Mouse (Mus musculus): ENCODE measurements at regions not wholly inside any gene's neighbourhood (a gene's known extent, or its start where the extent isn't known, plus 50 kb on each side); places are given as distances from the start of the nearest gene placed in this dataset.

DNA sequence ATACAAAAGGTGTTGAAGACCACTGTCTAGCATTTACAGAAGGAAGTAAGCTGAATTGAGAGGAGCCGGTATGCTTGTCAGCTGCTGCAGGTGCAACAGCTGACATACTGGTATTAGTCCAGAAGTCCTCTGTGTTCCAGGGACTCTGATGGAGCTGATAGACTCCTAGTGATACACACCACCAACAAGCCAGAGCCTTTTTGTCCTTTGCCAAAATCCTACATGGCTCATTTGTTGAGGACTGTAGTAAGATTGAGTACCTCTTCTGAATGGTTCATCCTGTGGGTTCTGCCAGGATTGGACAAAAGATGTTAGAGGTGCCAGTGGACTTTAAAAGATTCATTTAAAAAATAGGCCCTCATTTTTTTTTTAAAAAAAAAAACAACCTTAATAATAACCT, 129.4 kb upstream of the Tmem185a start:
- in situ Hi-C loops (cut with MboI): loop anchor here (25.0 kb wide), 1 partner anchor 106 kb away; no protein-coding TSS in a partner anchor

DNA sequence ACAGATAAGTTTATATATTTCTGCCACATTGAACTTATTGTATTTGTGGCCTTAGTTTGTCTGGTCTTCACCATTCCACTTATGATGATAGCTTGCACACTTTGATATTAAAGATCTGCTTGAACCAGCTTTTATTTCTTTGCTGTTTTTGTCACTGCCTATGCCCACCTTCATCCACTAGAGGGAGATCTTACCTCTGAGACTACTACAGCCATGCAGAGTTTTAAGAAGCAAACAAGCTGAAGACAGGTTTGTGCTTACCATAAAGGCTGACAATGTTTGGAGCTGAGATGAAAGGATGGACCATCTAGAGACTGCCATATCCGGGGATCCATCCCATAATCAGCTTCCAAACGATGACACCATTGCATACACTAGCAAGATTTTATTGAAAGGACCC, 105.4 kb upstream of the Tmem185a start:
- in situ Hi-C loops (cut with MboI): loop anchor here (25.0 kb wide), 1 partner anchor 730 kb away; no protein-coding TSS in a partner anchor

DNA sequence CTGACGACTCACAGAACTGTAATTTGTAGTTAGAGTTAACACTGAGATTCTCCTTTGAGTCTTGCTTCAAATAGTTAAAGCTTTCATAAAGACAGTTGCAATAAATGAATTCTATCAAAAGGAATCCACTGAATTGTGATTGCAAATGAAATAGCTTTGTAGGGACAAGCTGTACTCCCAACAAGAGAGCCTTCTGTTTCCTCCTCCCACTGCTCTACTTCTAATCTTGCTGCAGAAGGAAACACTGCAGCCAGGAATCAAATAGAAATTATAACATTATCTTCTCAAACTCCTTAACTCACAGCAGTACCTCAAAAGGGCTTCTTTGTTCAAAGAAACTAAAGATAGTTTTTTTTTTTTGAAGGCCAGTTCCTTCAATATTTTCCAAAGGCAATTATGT, 103.2 kb upstream of the Tmem185a start:
- in situ Hi-C loops (cut with MboI): loop anchor here (25.0 kb wide), 1 partner anchor 732 kb away; no protein-coding TSS in a partner anchor

DNA sequence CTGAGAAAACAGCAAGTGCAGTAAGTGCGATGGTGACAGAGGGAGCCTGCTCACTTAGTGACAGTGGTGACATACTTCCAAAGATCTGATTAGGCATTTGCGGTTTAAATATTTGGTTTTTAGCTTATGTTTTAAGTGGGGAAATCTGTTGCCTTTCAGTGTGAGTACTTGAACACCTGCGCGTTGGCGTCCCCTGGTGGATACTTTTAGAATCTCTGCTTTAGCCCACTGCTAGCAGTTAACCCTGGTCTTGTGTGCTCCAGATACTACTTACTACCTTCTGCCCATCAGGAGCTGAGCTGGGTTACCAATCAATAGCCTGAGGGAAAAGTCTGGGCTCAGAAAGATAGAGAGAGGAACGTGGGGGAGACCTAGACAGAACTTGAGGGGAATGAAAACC, 97.3 kb upstream of the Tmem185a start:
- in situ Hi-C loops (cut with MboI): loop anchor here (25.0 kb wide), 1 partner anchor 212 kb away; the partner anchor contains the start of gene Ids

DNA sequence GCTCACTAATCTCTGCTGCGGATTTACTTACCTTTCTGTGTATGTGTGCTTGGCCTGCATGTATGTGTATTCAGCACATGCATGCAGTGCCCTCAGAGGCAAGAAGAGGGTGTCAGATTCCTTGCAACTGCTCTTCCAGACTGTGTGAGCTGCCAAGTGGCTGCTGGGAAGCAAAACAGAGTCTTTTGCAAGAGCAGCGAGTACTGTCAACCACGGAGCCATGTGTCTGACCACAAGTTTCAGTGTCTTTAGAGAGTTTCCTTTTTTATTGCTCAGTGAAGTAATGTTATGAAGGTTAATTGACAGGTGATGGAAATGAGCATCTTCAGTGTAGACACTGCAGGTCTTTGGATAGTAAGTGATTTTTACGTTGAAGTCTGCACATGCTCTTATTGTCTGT, 93.6 kb upstream of the Tmem185a start:
- in situ Hi-C loops (cut with MboI): loop anchor here (25.0 kb wide), 1 partner anchor 208 kb away; the partner anchor contains the start of gene Ids

DNA sequence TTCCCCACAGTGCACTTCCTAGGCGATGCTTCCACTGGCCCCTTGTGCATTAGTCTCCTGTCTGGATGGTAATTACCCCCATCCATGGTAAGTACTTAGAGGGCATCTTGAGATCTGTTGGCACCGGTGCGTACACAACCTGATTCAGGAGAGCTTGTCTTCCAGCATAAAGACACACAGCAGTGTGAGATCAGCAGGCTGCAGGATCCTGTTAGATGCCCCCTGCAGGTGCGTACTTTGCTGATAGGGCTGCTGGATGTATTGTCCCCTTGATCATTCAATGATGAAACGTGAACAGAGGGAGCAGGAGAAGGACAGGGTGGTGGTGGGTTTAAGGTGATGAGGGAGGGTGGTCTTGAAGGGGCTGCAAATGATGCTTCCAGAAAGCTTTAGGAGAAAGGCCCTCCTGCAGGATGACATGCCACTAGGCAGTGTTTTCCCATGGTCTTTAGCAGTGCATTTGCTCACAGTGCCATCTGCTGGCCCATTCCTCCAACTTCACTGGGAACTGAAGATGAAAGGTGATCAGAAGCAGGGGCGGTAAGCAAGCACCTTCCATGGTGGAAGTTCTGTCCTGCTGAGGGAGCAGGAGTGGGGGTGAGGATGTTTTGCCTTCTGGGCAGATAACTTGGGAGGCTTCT, 92.5 kb upstream of the Tmem185a start:
- in situ Hi-C loops (cut with MboI): loop anchor here (25.0 kb wide), 1 partner anchor 207 kb away; the partner anchor contains the start of gene Ids
